Mouse (Mus musculus) forebrain, embryonic 12.5 days (tissue): ENCODE data around the gene Sat2. TPM values are rescaled to one million over a fixed set of nuclear protein-coding genes. Genes with fewer than 3 reads are reported as not detected.

Experiments
- ATAC-seq: fragments of 200-750 bp; cut with Nextera tagmentation; 2 replicates; pipeline ENCODE4 v1.8.0; 2017; ENCODE audit warnings: moderate TSS enrichment; ENCODE audit not compliant: low FRiP score
- H3K27ac ChIP-seq: fragments of 300-500 bp; sonication (generic); 2 replicates; pipeline ENCODE4 v1.5.1; 2016; ENCODE audit warnings: mild to moderate bottlenecking
- H3K27me3 ChIP-seq: fragments of 300-500 bp; sonication (generic); 2 replicates; pipeline ENCODE4 v1.6.1; 2016; ENCODE audit warnings: mild to moderate bottlenecking
- H3K36me3 ChIP-seq: fragments of 300-500 bp; sonication (generic); replicated peaks from 2 replicates; pipeline ENCODE4 v1.6.1; 2016; ENCODE audit warnings: mild to moderate bottlenecking
- H3K4me1 ChIP-seq: fragments of 300-500 bp; sonication (generic); 2 replicates; pipeline ENCODE4 v1.6.1; 2016
- H3K4me2 ChIP-seq: fragments of 300-500 bp; sonication (generic); 2 replicates; pipeline ENCODE4 v1.6.1; 2016; ENCODE audit warnings: mild to moderate bottlenecking, moderate library complexity
- H3K4me3 ChIP-seq: fragments of 300-500 bp; sonication (generic); replicated peaks from 2 replicates; pipeline ENCODE4 v1.5.1; 2016; ENCODE audit warnings: mild to moderate bottlenecking
- H3K9ac ChIP-seq: fragments of 300-500 bp; sonication (generic); 2 replicates; pipeline ENCODE4 v1.6.1; 2016; ENCODE audit warnings: mild to moderate bottlenecking
- H3K9me3 ChIP-seq: fragments of 300-500 bp; sonication (generic); 2 replicates; pipeline ENCODE4 v1.6.1; 2016
- WGBS: fragments of 180-500 bp; shearing (Covaris S2); methylation state at CpG from one replicate; pipeline ENCODE4 v1.1.7; 2016; 5-methylcytosine and 5-hydroxymethylcytosine counted together
- polyA plus RNA-seq: library from polyadenylated mRNA; unstranded; fragments of >200 nt; fragmentation: Nextera tagmentation; extraction: Ambion mirVana; gene quantifications from 2 replicates; pipeline ENCODE4 v1.2.1, GENCODE M21; 2016

Sat2 gene
- polyA plus RNA-seq = 15.8 and 21.5 TPM in 2 replicates

GRCm38 (mm10) chr11:69621571-69622268, at the start of gene Sat2:
Gene Sat2, plus strand, starts transcription at chr11:69622024.
- H3K36me3 ChIP-seq = no peaks in the 10 kb centered on the region
- peak; percentile 85 for ATAC-seq
- no peaks in the 10 kb centered on the region for H3K27me3 ChIP-seq
- no peaks in the 10 kb centered on the region for H3K9me3 ChIP-seq
- H3K27ac ChIP-seq = peak within 1 kb of the TSS; percentile 59; the same call in 1 of the 2 replicates
- H3K4me1 ChIP-seq = peaks cover 15% of the 10 kb centered on the region
- peak within 1 kb of the TSS; percentile 73 for H3K9ac ChIP-seq
- H3K4me2 ChIP-seq = peak within 1 kb of the TSS; percentile 73
- peak within 1 kb of the TSS; percentile 47 for H3K4me3 ChIP-seq
- under 1% methylated on average over 20 of the region's 20 CpGs for WGBS

- Histone ChIP-seq H3K36me3 (peaks cover 48% of the 10 kb centered on the region), H3K4me3 (no peak overlapping the region), H3K4me2 (no peak overlapping the region), H3K4me1 (peaks cover 41% of the 10 kb centered on the region), H3K9me3 (no peaks in the 10 kb centered on the region), H3K27ac (no peak overlapping the region), H3K9ac (no peak overlapping the region), H3K27me3 (no peaks in the 10 kb centered on the region)
- 73% methylated on average over 3 of the region's 3 CpGs for WGBS
- no peak for ATAC-seq
These were observed 46.6 kb upstream of the Sat2 start for GRCm38 (mm10) chr11:69575220-69575619.

- H3K4me3 ChIP-seq = no peak overlapping the region
- no peak for ATAC-seq
- no peaks in the 10 kb centered on the region for H3K27me3 ChIP-seq
- peaks cover 37% of the 10 kb centered on the region for H3K36me3 ChIP-seq
- peaks cover 41% of the 10 kb centered on the region for H3K4me1 ChIP-seq
- H3K4me2 ChIP-seq = peak overlapping the region; percentile 6; the same call in 1 of the 2 replicates
- H3K9me3 ChIP-seq = no peaks in the 10 kb centered on the region
- WGBS = 77% methylated on average over 5 of the region's 5 CpGs
- H3K9ac ChIP-seq = no peak overlapping the region
- no peak overlapping the region for H3K27ac ChIP-seq
These were observed 45.5 kb upstream of the Sat2 start for GRCm38 (mm10) chr11:69576307-69576706.

GRCm38 (mm10) chr11:69578301-69578700, 43.5 kb upstream of the Sat2 start:
- Histone ChIP-seq H3K36me3 (peaks cover 20% of the 10 kb centered on the region), H3K27me3 (no peaks in the 10 kb centered on the region), H3K4me3 (peak overlapping the region; percentile 79), H3K4me1 (peaks cover 50% of the 10 kb centered on the region), H3K9me3 (no peaks in the 10 kb centered on the region), H3K9ac (peak overlapping the region; percentile 90), H3K27ac (no peak overlapping the region), H3K4me2 (peak overlapping the region; percentile 84)
- ATAC-seq = no peak
- WGBS = 15% methylated on average over 15 of the region's 15 CpGs

GRCm38 (mm10) chr11:69579128-69580017, 42.5 kb upstream of the Sat2 start:
- H3K27ac ChIP-seq = peak overlapping the region; percentile 95
- no peaks in the 10 kb centered on the region for H3K9me3 ChIP-seq
- 2% methylated on average over 39 of the region's 39 CpGs for WGBS
- H3K9ac ChIP-seq = peak overlapping the region; percentile 90
- peak; percentile 89 for ATAC-seq
- H3K36me3 ChIP-seq = peaks cover 14% of the 10 kb centered on the region
- peak overlapping the region; percentile 79 for H3K4me3 ChIP-seq
- peaks cover 53% of the 10 kb centered on the region for H3K4me1 ChIP-seq
- H3K27me3 ChIP-seq = no peaks in the 10 kb centered on the region
- H3K4me2 ChIP-seq = peak overlapping the region; percentile 84

GRCm38 (mm10) chr11:69580091-69580514, 41.7 kb upstream of the Sat2 start, which contains the start of the genes Wrap53 and Trp53:
Gene Wrap53, minus strand, starts transcription at chr11:69580255.
Gene Trp53, plus strand, starts transcription at chr11:69580359.
- Histone ChIP-seq H3K27ac (peak within 1 kb of the TSS; percentile 95), H3K4me3 (peak within 1 kb of the TSS; percentile 79), H3K9ac (peak within 1 kb of the TSS; percentile 90), H3K36me3 (peaks cover 12% of the 10 kb centered on the region), H3K27me3 (no peaks in the 10 kb centered on the region), H3K4me1 (peaks cover 48% of the 10 kb centered on the region), H3K9me3 (no peaks in the 10 kb centered on the region), H3K4me2 (peak within 1 kb of the TSS; percentile 84)
- peak; percentile 64 for ATAC-seq
- WGBS = 0% methylated on average over 13 of the region's 13 CpGs

- ATAC-seq = peak; percentile 6; the same call in 1 of the 2 replicates
- Histone ChIP-seq H3K4me1 (peaks cover 43% of the 10 kb centered on the region), H3K4me3 (peak overlapping the region; percentile 79), H3K27me3 (no peaks in the 10 kb centered on the region), H3K4me2 (peak overlapping the region; percentile 71), H3K9ac (peak overlapping the region; percentile 67), H3K27ac (peak overlapping the region; percentile 95), H3K36me3 (peaks cover 12% of the 10 kb centered on the region), H3K9me3 (no peaks in the 10 kb centered on the region)
- under 1% methylated on average over 25 of the region's 25 CpGs for WGBS
These were observed 41.2 kb upstream of the Sat2 start for GRCm38 (mm10) chr11:69580572-69581146.

- Histone ChIP-seq H3K9me3 (no peaks in the 10 kb centered on the region), H3K27ac (peak overlapping the region; percentile 95), H3K4me3 (peak overlapping the region; percentile 79), H3K4me1 (peaks cover 39% of the 10 kb centered on the region), H3K9ac (peak overlapping the region; percentile 67), H3K27me3 (no peaks in the 10 kb centered on the region), H3K36me3 (peaks cover 8% of the 10 kb centered on the region), H3K4me2 (peak overlapping the region; percentile 71)
- peak; percentile 83 for ATAC-seq
- WGBS = under 1% methylated on average over 36 of the region's 36 CpGs
These were observed 40.6 kb upstream of the Sat2 start for GRCm38 (mm10) chr11:69581147-69581688.

- Histone ChIP-seq H3K4me2 (peak overlapping the region; percentile 71), H3K4me1 (peaks cover 34% of the 10 kb centered on the region), H3K4me3 (peak overlapping the region; percentile 79), H3K27ac (peak overlapping the region; percentile 95), H3K9me3 (no peaks in the 10 kb centered on the region), H3K9ac (peak overlapping the region; percentile 67), H3K27me3 (no peaks in the 10 kb centered on the region), H3K36me3 (peaks cover 8% of the 10 kb centered on the region; the same call in 1 of the 2 replicates)
- WGBS = under 1% methylated on average over 8 of the region's 8 CpGs
- no peak for ATAC-seq
These were observed 40.0 kb upstream of the Sat2 start for GRCm38 (mm10) chr11:69581814-69582213.

GRCm38 (mm10) chr11:69582230-69582805, 39.5 kb upstream of the Sat2 start:
- 0 out of 2 replicates have a peak overlapping the region, but pooled peaks have one; percentile 36 for H3K9ac ChIP-seq
- H3K4me3 ChIP-seq = peak overlapping the region; percentile 79; the same call in 1 of the 2 replicates
- no peak overlapping the region for H3K27ac ChIP-seq
- H3K9me3 ChIP-seq = no peaks in the 10 kb centered on the region
- WGBS = 65% methylated on average over 9 of the region's 9 CpGs
- no peak for ATAC-seq
- peaks cover 29% of the 10 kb centered on the region for H3K4me1 ChIP-seq
- H3K27me3 ChIP-seq = no peaks in the 10 kb centered on the region
- H3K4me2 ChIP-seq = peak overlapping the region; percentile 71
- H3K36me3 ChIP-seq = peaks cover 13% of the 10 kb centered on the region

GRCm38 (mm10) chr11:69584008-69584407, 37.8 kb upstream of the Sat2 start:
- ATAC-seq = no peak
- Histone ChIP-seq H3K4me1 (peaks cover 16% of the 10 kb centered on the region), H3K27me3 (no peaks in the 10 kb centered on the region), H3K9ac (no peak overlapping the region), H3K9me3 (no peaks in the 10 kb centered on the region), H3K4me3 (no peak overlapping the region), H3K36me3 (peaks cover 30% of the 10 kb centered on the region), H3K4me2 (no peak overlapping the region), H3K27ac (no peak overlapping the region)
- 88% methylated on average over 7 of the region's 7 CpGs for WGBS
